Mouse (Mus musculus) limb, embryonic 15.5 days (tissue): ENCODE data around the gene Armc7. TPM values are rescaled to one million over a fixed set of nuclear protein-coding genes. Genes with fewer than 3 reads are reported as not detected.

Experiments used
- microRNA-seq: library from miRNA; unstranded; fragments of <30 nt; microRNA quantifications from one replicate; pipeline ENCODE4, GENCODE M21; 2016
- polyA plus RNA-seq: library from polyadenylated mRNA; unstranded; fragments of >200 nt; fragmentation: Nextera tagmentation; extraction: Ambion mirVana; gene quantifications from 2 replicates; pipeline ENCODE4 v1.2.1, GENCODE M21; 2015

The Armc7 gene
- polyA plus RNA-seq, 1 experiment from 2014 or later, result 7.2 TPM

Small RNAs within 50 kb of the gene (microRNA-seq; reads per million reads assigned to microRNA genes)
- gene Mir3968, result not detected

Other genes starting within 250 kb of the Armc7 start
- 0.05 TPM in 1 of 2 replicates, not detected in the other for gene Grin2c, start 208.4 kb upstream of the Armc7 start, polyA plus RNA-seq
- gene Fdxr, start 198.6 kb upstream of the Armc7 start, polyA plus RNA-seq, result 15.2 and 16.6 TPM in 2 replicates
- gene Fads6, start 178.0 kb upstream of the Armc7 start, polyA plus RNA-seq, result 0.16 and 0.24 TPM in 2 replicates
- gene Otop2, start 168.5 kb upstream of the Armc7 start, polyA plus RNA-seq, result 0.31 TPM in 1 of 2 replicates, not detected in the other
- 0.04 TPM in 1 of 2 replicates, not detected in the other for gene Ush1g, start 153.6 kb upstream of the Armc7 start, polyA plus RNA-seq
- gene Otop3, start 140.9 kb upstream of the Armc7 start, polyA plus RNA-seq, result 0.10 and 0.11 TPM in 2 replicates
- gene Hid1, start 107.9 kb upstream of the Armc7 start, polyA plus RNA-seq, result 3.8 and 3.9 TPM in 2 replicates
- gene Cdr2l, start 93.8 kb upstream of the Armc7 start, polyA plus RNA-seq, result 9.2 and 10.8 TPM in 2 replicates
- 141 and 142 TPM in 2 replicates for gene Mrpl58, start 71.9 kb upstream of the Armc7 start, polyA plus RNA-seq
- gene Atp5h, start 55.7 kb upstream of the Armc7 start, polyA plus RNA-seq, result 766 and 816 TPM in 2 replicates
- 9.9 and 15.1 TPM in 2 replicates for gene Kctd2, start 55.5 kb upstream of the Armc7 start, polyA plus RNA-seq
- gene Trim80, start 35.1 kb upstream of the Armc7 start, polyA plus RNA-seq, result not detected in 2 replicates
- not detected in 2 replicates for gene Slc16a5, start 13.2 kb upstream of the Armc7 start, polyA plus RNA-seq
- 81.6 and 82.1 TPM in 2 replicates for gene Nt5c, start 16.2 kb downstream of the Armc7 start, polyA plus RNA-seq
- gene Jpt1, start 38.7 kb downstream of the Armc7 start, polyA plus RNA-seq, result 495 and 589 TPM in 2 replicates
- gene Sumo2, start 60.6 kb downstream of the Armc7 start, polyA plus RNA-seq, result 765 and 837 TPM in 2 replicates
- gene Nup85, start 88.8 kb downstream of the Armc7 start, polyA plus RNA-seq, result 140 and 146 TPM in 2 replicates
- 88.2 and 90.9 TPM in 2 replicates for gene Mrps7, start 128.3 kb downstream of the Armc7 start, polyA plus RNA-seq
- 17.5 and 18.0 TPM in 2 replicates for gene Gga3, start 128.4 kb downstream of the Armc7 start, polyA plus RNA-seq
- 27.6 and 29.1 TPM in 2 replicates for gene Mif4gd, start 137.3 kb downstream of the Armc7 start, polyA plus RNA-seq
- 24.0 and 24.7 TPM in 2 replicates for gene Slc25a19, start 152.6 kb downstream of the Armc7 start, polyA plus RNA-seq
- 87.7 and 93.9 TPM in 2 replicates for gene Grb2, start 232.9 kb downstream of the Armc7 start, polyA plus RNA-seq